Mouse (Mus musculus): ENCODE results near the gene C77080. TPM values are rescaled to one million over a fixed set of nuclear protein-coding genes. Genes with fewer than 3 reads are reported as not detected.
A peak's percentile ranks its signal among the peaks of the same experiment; 100 is the strongest.

C77080 gene
- 7.3 and 7.8 TPM in 2 replicates for polyA plus RNA-seq (2014; fragmentation: Nextera tagmentation; extraction: Ambion mirVana)

DNA sequence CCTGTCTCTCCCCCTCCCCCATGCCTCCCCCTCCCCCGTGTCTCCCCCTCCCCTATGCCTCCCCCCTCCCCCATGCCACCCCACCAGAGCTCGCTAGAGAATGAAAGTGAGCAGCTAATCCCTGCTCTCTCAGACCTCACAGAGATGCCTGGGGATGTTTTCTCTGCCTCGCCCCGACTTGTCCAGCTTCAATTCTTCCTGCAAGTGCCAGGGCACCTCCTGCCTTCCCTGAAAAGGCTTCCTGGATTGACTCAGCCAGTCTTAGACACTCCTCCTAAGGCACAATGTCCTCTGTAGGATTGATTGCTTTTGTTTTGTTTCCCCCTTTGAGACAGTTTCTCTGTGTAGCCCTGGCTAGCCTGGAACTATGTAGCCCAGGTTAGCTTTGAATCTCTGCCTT, at the start of gene C77080:
Gene C77080 (minus strand): TSS at position 209 of the 400 bp plus-strand sequence.
- Histone ChIP-seq H3K36me3 (ENCODE audit: control insufficient read depth, insufficient read depth, low read length) (no peaks in the 10 kb centered on the region), H3K4me2 (replicated peaks; ENCODE audit: low read depth, low read length) (no peak within 1 kb of the TSS), H3K4me3 (ENCODE audit: low read length) (no peak within 1 kb of the TSS), H3K4me1 (ENCODE audit: control insufficient read depth, insufficient read depth, low read length) (peaks cover 21% of the 10 kb centered on the region; the same call in 1 of the 2 replicates), H3K9me3 (ENCODE audit: control insufficient read depth, low read length) (no peaks in the 10 kb centered on the region), H3K27ac (ENCODE audit: low read depth, low read length) (no peak within 1 kb of the TSS), H3K27me3 (ENCODE audit: control insufficient read depth, insufficient read depth, low read length) (no peaks in the 10 kb centered on the region), H3K9ac (ENCODE audit: low read depth, low read length) (no peak within 1 kb of the TSS)
- no peak for ATAC-seq (ENCODE audit: low FRiP score, low TSS enrichment)
- no CpG with 5 or more reads among the region's 4 CpGs for WGBS

DNA sequence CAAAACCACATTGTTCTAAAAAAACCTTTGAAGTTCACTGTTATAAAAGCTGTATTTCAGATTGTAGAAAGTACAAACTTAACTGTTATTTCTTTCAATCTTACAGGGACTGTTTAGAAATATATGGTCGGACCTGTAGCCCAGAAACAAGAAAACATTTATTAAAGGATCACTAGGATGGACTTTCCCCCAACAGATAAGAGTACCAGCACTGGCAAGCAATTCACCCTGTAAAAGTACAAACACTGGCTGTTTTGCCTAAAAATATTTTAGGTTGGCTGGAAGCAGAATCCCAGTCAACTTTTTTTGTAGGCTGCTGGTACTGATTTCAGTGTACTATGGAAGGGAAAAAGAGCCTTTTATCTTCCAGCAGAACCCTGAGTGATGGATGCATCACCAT, 46.7 kb upstream of the C77080 start:
- 98% methylated on average over 1 of the region's 1 CpGs for WGBS
- ATAC-seq (ENCODE audit: low FRiP score, low TSS enrichment) = no peak
- Histone ChIP-seq H3K27me3 (ENCODE audit: control insufficient read depth, insufficient read depth, low read length) (no peaks in the 10 kb centered on the region), H3K4me2 (replicated peaks; ENCODE audit: low read depth, low read length) (no peak overlapping the region), H3K9me3 (ENCODE audit: control insufficient read depth, low read length) (no peaks in the 10 kb centered on the region), H3K27ac (ENCODE audit: low read depth, low read length) (no peak overlapping the region), H3K9ac (ENCODE audit: low read depth, low read length) (no peak overlapping the region), H3K4me3 (ENCODE audit: low read length) (no peak overlapping the region), H3K36me3 (ENCODE audit: control insufficient read depth, insufficient read depth, low read length) (peaks cover 70% of the 10 kb centered on the region), H3K4me1 (ENCODE audit: control insufficient read depth, insufficient read depth, low read length) (no peaks in the 10 kb centered on the region)

DNA sequence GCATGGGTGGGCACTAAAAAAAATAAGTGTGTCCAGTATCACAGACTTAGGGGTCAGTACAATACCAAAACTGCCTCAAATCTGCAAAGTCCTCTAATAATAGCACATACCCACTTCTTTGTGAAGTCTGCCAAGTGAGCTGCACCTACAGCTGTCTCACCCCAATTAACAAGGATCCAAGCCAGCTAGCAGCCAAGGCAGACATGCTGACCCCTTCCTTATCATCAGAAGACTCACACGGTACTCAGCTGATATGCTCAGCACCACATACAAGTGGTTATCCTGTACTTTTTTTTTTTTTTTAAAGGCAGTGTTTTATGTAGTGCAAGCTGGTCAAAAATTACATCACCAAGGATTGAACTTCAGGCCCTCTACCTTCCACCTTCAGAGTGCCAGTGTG, 43.1 kb upstream of the C77080 start:
- Histone ChIP-seq H3K36me3 (ENCODE audit: control insufficient read depth, insufficient read depth, low read length) (peaks cover 37% of the 10 kb centered on the region), H3K4me3 (ENCODE audit: low read length) (no peak overlapping the region), H3K4me1 (ENCODE audit: control insufficient read depth, insufficient read depth, low read length) (no peaks in the 10 kb centered on the region), H3K27me3 (ENCODE audit: control insufficient read depth, insufficient read depth, low read length) (no peaks in the 10 kb centered on the region), H3K9ac (ENCODE audit: low read depth, low read length) (no peak overlapping the region), H3K4me2 (replicated peaks; ENCODE audit: low read depth, low read length) (no peak overlapping the region), H3K9me3 (ENCODE audit: control insufficient read depth, low read length) (no peaks in the 10 kb centered on the region), H3K27ac (ENCODE audit: low read depth, low read length) (no peak overlapping the region)
- 64% methylated on average over 1 of the region's 1 CpGs for WGBS
- 0 out of 2 replicates have a peak, but pooled peaks have one; percentile 16 for ATAC-seq (ENCODE audit: low FRiP score, low TSS enrichment)

DNA sequence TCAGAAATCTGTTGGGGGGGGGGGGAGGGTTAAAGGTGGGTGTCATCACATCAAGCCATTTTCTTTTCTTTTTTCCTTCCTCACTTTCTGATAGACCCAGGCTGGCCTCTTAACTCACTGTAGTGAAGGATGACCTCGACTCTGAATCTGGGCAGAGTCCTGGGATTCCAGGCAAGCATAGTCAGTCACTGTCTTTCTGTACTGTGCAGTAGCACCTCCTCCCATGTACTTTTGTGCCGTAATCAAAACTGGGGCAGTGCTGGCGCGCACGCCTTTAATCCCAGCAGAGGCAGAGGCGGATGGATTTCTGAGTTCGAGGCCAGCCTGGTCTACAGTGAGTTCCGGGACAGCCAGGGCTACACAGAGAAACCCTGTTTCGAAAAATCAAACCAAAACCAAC, 42.6 kb upstream of the C77080 start:
- ATAC-seq (ENCODE audit: low FRiP score, low TSS enrichment) = peak; percentile 37
- Histone ChIP-seq H3K4me1 (ENCODE audit: control insufficient read depth, insufficient read depth, low read length) (0 out of 2 replicates have a peak, but pooled peaks cover 3% of the 10 kb centered on the region), H3K36me3 (ENCODE audit: control insufficient read depth, insufficient read depth, low read length) (peaks cover 33% of the 10 kb centered on the region), H3K4me3 (ENCODE audit: low read length) (no peak overlapping the region), H3K4me2 (replicated peaks; ENCODE audit: low read depth, low read length) (no peak overlapping the region), H3K27ac (ENCODE audit: low read depth, low read length) (no peak overlapping the region), H3K9me3 (ENCODE audit: control insufficient read depth, low read length) (no peaks in the 10 kb centered on the region), H3K9ac (ENCODE audit: low read depth, low read length) (no peak overlapping the region), H3K27me3 (ENCODE audit: control insufficient read depth, insufficient read depth, low read length) (no peaks in the 10 kb centered on the region)
- WGBS = 85% methylated on average over 9 of the region's 9 CpGs

DNA sequence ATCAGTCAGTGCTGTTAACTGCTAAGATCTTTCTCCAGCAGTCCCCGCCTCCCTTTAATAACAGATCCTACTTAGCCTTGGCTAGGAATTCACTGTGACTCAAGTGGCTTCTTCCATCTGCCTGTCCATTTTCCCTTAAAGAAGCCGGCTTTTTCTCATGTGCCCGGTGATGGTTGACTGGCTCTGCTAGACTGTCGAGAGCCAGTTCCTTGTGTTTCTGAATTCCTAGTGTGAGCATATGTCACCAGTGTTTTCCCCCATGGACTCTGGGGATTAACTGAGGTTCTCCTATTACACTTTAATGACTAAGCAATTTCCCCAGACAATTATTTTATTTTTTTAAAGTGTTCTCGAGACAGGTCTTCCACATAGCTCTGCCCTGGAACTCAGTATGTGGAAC, 42.2 kb upstream of the C77080 start:
- ATAC-seq (ENCODE audit: low FRiP score, low TSS enrichment) = peak; percentile 34; the same call in 1 of the 2 replicates

DNA sequence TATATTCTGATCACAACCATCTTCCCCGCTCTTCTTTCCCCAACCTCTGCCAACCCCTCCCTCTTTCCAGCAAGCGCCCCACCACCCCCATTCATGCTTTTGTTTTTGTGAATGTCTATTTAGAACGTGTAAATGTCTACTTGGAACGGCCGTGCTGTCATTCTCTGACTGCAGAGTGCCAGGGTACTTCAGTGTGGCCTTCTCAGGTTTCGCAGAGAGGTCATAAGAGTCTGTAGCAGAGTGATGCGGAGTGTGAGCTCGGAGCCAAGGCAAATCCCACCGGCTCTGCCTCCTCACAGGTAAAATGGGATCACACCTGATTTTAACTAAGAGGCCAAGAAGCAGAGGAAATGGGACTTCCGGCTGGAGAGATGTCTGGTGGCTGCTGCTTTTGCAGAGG, 37.9 kb upstream of the C77080 start:
- Histone ChIP-seq H3K27me3 (ENCODE audit: control insufficient read depth, insufficient read depth, low read length) (no peaks in the 10 kb centered on the region), H3K4me3 (ENCODE audit: low read length) (no peak overlapping the region), H3K9me3 (ENCODE audit: control insufficient read depth, low read length) (no peaks in the 10 kb centered on the region), H3K9ac (ENCODE audit: low read depth, low read length) (no peak overlapping the region), H3K4me2 (replicated peaks; ENCODE audit: low read depth, low read length) (no peak overlapping the region), H3K36me3 (ENCODE audit: control insufficient read depth, insufficient read depth, low read length) (no peaks in the 10 kb centered on the region), H3K27ac (ENCODE audit: low read depth, low read length) (no peak overlapping the region), H3K4me1 (ENCODE audit: control insufficient read depth, insufficient read depth, low read length) (0 out of 2 replicates have a peak, but pooled peaks cover 7% of the 10 kb centered on the region)
- ATAC-seq (ENCODE audit: low FRiP score, low TSS enrichment) = no peak
- WGBS = 28% methylated on average over 10 of the region's 10 CpGs

More for the DNA sequence above, 42.2 kb upstream of the C77080 start:
- Histone ChIP-seq H3K27ac (ENCODE audit: low read depth, low read length) (no peak overlapping the region), H3K9ac (ENCODE audit: low read depth, low read length) (no peak overlapping the region), H3K4me1 (ENCODE audit: control insufficient read depth, insufficient read depth, low read length) (0 out of 2 replicates have a peak, but pooled peaks cover 5% of the 10 kb centered on the region), H3K36me3 (ENCODE audit: control insufficient read depth, insufficient read depth, low read length) (peaks cover 28% of the 10 kb centered on the region), H3K9me3 (ENCODE audit: control insufficient read depth, low read length) (no peaks in the 10 kb centered on the region), H3K27me3 (ENCODE audit: control insufficient read depth, insufficient read depth, low read length) (no peaks in the 10 kb centered on the region), H3K4me3 (ENCODE audit: low read length) (no peak overlapping the region), H3K4me2 (replicated peaks; ENCODE audit: low read depth, low read length) (no peak overlapping the region)
- 51% methylated on average over 5 of the region's 5 CpGs for WGBS

DNA sequence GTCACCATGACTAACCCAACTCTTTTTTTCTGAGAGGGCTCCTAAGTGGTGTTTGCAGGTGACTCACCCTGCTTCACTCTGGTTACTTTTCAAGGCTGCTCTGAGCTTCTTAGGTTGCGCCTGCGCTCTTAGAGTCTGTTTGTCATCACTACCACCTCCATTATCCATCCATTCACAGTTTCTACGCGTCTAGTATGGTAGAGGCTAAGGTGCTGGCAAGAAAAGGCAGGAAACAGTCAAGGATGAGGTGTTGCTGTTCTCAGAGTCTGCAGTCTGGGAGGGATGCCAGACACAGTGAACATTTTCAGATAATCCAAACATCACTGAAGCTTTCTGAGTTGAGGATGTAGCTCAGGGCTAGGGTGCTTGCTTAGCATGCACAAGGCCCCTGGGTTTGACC, 36.5 kb upstream of the C77080 start:
- H3K27ac ChIP-seq (ENCODE audit: low read depth, low read length) = no peak overlapping the region
- H3K27me3 ChIP-seq (ENCODE audit: control insufficient read depth, insufficient read depth, low read length) = no peaks in the 10 kb centered on the region
- H3K4me2 ChIP-seq (replicated peaks; ENCODE audit: low read depth, low read length) = no peak overlapping the region
- H3K4me1 ChIP-seq (ENCODE audit: control insufficient read depth, insufficient read depth, low read length) = 0 out of 2 replicates have a peak, but pooled peaks cover 7% of the 10 kb centered on the region
- H3K36me3 ChIP-seq (ENCODE audit: control insufficient read depth, insufficient read depth, low read length) = no peaks in the 10 kb centered on the region
- 94% methylated on average over 4 of the region's 4 CpGs for WGBS
- ATAC-seq (ENCODE audit: low FRiP score, low TSS enrichment) = no peak
- H3K9ac ChIP-seq (ENCODE audit: low read depth, low read length) = no peak overlapping the region
- no peaks in the 10 kb centered on the region for H3K9me3 ChIP-seq (ENCODE audit: control insufficient read depth, low read length)
- no peak overlapping the region for H3K4me3 ChIP-seq (ENCODE audit: low read length)

DNA sequence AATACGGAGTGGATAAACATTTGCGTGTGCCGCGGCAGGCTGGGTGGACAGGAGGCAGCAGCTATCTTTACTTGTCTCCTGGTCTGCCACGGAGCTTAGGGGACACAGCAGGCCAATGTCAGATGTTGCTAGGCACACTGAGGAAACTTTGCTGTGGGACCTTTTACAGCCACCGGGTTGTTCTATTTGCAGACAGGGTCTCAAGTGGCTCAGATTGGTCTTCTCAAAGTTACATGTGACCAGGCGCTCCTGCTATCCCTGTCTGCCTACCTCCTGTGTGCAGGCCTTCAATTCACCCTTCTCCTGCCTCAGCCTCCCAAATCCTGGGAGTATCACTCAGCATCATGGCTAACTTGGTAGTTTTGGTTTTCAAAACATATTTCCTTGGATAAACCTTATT, 34.9 kb upstream of the C77080 start:
- Histone ChIP-seq H3K27ac (ENCODE audit: low read depth, low read length) (no peak overlapping the region), H3K9ac (ENCODE audit: low read depth, low read length) (no peak overlapping the region), H3K4me2 (replicated peaks; ENCODE audit: low read depth, low read length) (no peak overlapping the region), H3K4me3 (ENCODE audit: low read length) (no peak overlapping the region), H3K4me1 (ENCODE audit: control insufficient read depth, insufficient read depth, low read length) (0 out of 2 replicates have a peak, but pooled peaks cover 7% of the 10 kb centered on the region), H3K36me3 (ENCODE audit: control insufficient read depth, insufficient read depth, low read length) (no peaks in the 10 kb centered on the region), H3K9me3 (ENCODE audit: control insufficient read depth, low read length) (no peaks in the 10 kb centered on the region), H3K27me3 (ENCODE audit: control insufficient read depth, insufficient read depth, low read length) (no peaks in the 10 kb centered on the region)
- ATAC-seq (ENCODE audit: low FRiP score, low TSS enrichment) = no peak
- 82% methylated on average over 7 of the region's 7 CpGs for WGBS

DNA sequence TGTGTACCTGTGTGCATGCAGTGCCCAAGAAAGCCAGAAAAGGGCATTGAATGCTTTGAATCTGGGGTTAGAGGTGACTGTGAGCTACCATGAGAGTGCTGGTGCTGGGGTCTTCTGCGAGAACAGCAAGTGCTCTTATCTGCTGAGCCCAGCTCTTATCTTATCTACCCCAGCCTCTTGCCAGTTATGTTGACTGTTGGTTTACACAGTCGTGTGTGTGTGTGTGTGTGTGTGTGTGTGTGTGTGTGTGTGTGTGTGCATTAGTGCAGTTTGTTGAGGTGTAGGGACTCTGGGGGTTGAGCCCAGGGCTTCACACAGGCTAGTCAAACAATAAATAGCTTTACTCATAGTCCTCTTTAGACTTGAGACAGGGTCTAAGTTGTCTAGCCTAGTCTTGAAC, 34.0 kb upstream of the C77080 start:
- no peak overlapping the region for H3K9ac ChIP-seq (ENCODE audit: low read depth, low read length)
- 69% methylated on average over 2 of the region's 2 CpGs for WGBS
- no peak overlapping the region for H3K4me2 ChIP-seq (replicated peaks; ENCODE audit: low read depth, low read length)
- ATAC-seq (ENCODE audit: low FRiP score, low TSS enrichment) = no peak
- no peak overlapping the region for H3K27ac ChIP-seq (ENCODE audit: low read depth, low read length)
- no peaks in the 10 kb centered on the region for H3K36me3 ChIP-seq (ENCODE audit: control insufficient read depth, insufficient read depth, low read length)
- 0 out of 2 replicates have a peak, but pooled peaks cover 7% of the 10 kb centered on the region for H3K4me1 ChIP-seq (ENCODE audit: control insufficient read depth, insufficient read depth, low read length)
- no peaks in the 10 kb centered on the region for H3K27me3 ChIP-seq (ENCODE audit: control insufficient read depth, insufficient read depth, low read length)
- H3K4me3 ChIP-seq (ENCODE audit: low read length) = no peak overlapping the region
- no peaks in the 10 kb centered on the region for H3K9me3 ChIP-seq (ENCODE audit: control insufficient read depth, low read length)

All from kidney, embryonic 14.5 days (tissue).